Mouse (Mus musculus) C2C12 (cell line): ENCODE results near the gene Smarca1. TPM values are rescaled to one million over a fixed set of nuclear protein-coding genes. Genes with fewer than 3 reads are reported as not detected.

Experiments
- H3K27me3 ChIP-seq: one replicate; pipeline ENCODE4 v1.6.1; 2011; ENCODE audit not compliant: control insufficient read depth, insufficient read depth, insufficient read length
- H3K36me3 ChIP-seq: one replicate; pipeline ENCODE4 v1.6.1; 2011; ENCODE audit not compliant: control insufficient read depth, insufficient read depth
- H3K4me3 ChIP-seq: one replicate; pipeline ENCODE4 v1.5.1; 2011; ENCODE audit warnings: mild to moderate bottlenecking, control low read depth; ENCODE audit not compliant: poor library complexity, insufficient read depth, severe bottlenecking
- H3K79me2 ChIP-seq: one replicate; pipeline ENCODE4 v1.6.1; 2011; ENCODE audit not compliant: control insufficient read depth, insufficient read depth
- H3K79me3 ChIP-seq: one replicate; pipeline ENCODE4 v1.6.1; 2011; ENCODE audit warnings: low read depth, control low read depth
- H3ac ChIP-seq: one replicate; pipeline ENCODE3; 2011; ENCODE audit warnings: low read depth; ENCODE audit not compliant: control insufficient read depth, insufficient read length
- CEBPB ChIP-seq: IDR thresholded peaks from one replicate; pipeline ENCODE4 v1.6.1; 2011; ENCODE audit warnings: low read depth, mild to moderate bottlenecking, control low read depth, moderate library complexity
- CTCF ChIP-seq: IDR thresholded peaks from one replicate; pipeline ENCODE4 v1.5.1; 2011; ENCODE audit not compliant: control insufficient read depth, insufficient read depth, insufficient read length
- FOSL1 ChIP-seq: IDR thresholded peaks from one replicate; pipeline ENCODE4 v1.8.0; 2011; ENCODE audit warnings: mild to moderate bottlenecking, low read length; ENCODE audit not compliant: poor library complexity, insufficient read depth, severe bottlenecking
- MAX ChIP-seq: IDR thresholded peaks from one replicate; pipeline ENCODE4 v1.6.1; 2011; ENCODE audit warnings: mild to moderate bottlenecking, control low read depth
- MYOD1 ChIP-seq: IDR thresholded peaks from one replicate; pipeline ENCODE4 v1.6.1; 2011; ENCODE audit warnings: low read depth; ENCODE audit not compliant: control insufficient read depth, insufficient read length
- MYOG ChIP-seq: IDR thresholded peaks from one replicate; pipeline ENCODE4 v1.6.1; 2011; ENCODE audit not compliant: control insufficient read depth, insufficient read length; ENCODE audit errors: extremely low read depth
- USF1 ChIP-seq: IDR thresholded peaks from one replicate; pipeline ENCODE4 v1.6.1; 2011; ENCODE audit warnings: low read depth, mild to moderate bottlenecking, control low read depth, moderate library complexity
- polyA plus RNA-seq: library from polyadenylated mRNA; unstranded; fragments of >200 nt; fragmentation: generic; extraction: Trizol; gene quantifications from one replicate; pipeline ENCODE4 v1.2.1, GENCODE M21; 2012; ENCODE audit warnings: missing spikeins

Gene Smarca1
- polyA plus RNA-seq, 1 experiment = 0.01 TPM

DNA sequence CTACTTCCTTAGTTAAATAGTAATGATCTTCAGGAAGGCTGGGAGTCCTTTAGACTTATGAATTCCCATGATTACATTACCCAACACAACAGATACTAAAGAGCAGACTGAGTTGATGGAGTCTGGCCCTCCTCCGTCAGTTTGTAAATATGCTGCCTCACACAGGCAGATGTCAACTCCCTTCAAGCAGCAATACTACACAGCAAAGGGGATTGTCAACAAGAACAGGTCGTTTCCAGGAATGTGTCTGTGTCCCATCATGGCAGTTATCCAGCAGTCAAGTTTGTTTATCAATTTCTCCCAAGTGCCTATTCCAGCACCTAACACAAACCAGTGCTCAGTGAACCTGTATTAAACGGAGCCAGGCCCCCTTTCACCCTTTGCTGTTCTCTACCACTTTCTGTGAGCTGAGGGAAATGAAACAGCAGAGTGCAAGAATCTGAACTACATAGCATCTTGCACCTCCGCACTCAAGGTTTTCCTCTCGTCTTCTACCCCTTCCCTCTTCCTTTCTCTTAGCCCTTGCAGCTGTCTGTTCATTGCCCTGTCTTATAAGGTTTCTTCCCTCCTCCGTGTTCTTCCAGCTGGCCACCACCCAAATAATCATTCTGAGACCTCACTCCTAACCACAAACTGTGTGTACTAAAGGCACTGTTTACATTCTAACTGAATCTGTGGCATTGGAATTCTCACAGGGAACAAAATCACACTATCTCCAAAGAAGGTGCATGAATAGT, 57.5 kb downstream of the Smarca1 start:
- Histone ChIP-seq H3K27me3 (no peaks in the 10 kb centered on the region), H3K79me2 (no peaks in the 10 kb centered on the region), H3K79me3 (no peaks in the 10 kb centered on the region), H3ac (no peak overlapping the region), H3K36me3 (no peaks in the 10 kb centered on the region), H3K4me3 (no peak overlapping the region)
- TF ChIP-seq FOSL1 = no peak
- TF ChIP-seq CTCF = no peak
- no peak for TF ChIP-seq USF1
- TF ChIP-seq MYOG = no peak
- TF ChIP-seq MAX = no peak
- TF ChIP-seq CEBPB = no peak
- TF ChIP-seq MYOD1 = no peak

GRCm38 (mm10) chrX:47833431-47833830, 59.3 kb downstream of the Smarca1 start:
- Histone ChIP-seq H3K36me3 (no peaks in the 10 kb centered on the region), H3K79me2 (no peaks in the 10 kb centered on the region), H3K79me3 (no peaks in the 10 kb centered on the region), H3ac (no peak overlapping the region), H3K4me3 (no peak overlapping the region), H3K27me3 (no peaks in the 10 kb centered on the region)
- no peak for TF ChIP-seq MYOD1
- TF ChIP-seq CEBPB = no peak
- no peak for TF ChIP-seq USF1
- no peak for TF ChIP-seq MYOG
- no peak for TF ChIP-seq MAX
- TF ChIP-seq CTCF = no peak
- TF ChIP-seq FOSL1 = no peak

GRCm38 (mm10) chrX:47820566-47820965, 72.2 kb downstream of the Smarca1 start:
- TF ChIP-seq MYOD1 (no peak), CTCF (no peak), MAX (no peak), MYOG (no peak)
- Histone ChIP-seq H3ac (no peak overlapping the region), H3K36me3 (no peaks in the 10 kb centered on the region), H3K27me3 (no peaks in the 10 kb centered on the region), H3K4me3 (no peak overlapping the region), H3K79me2 (no peaks in the 10 kb centered on the region), H3K79me3 (no peaks in the 10 kb centered on the region)

DNA sequence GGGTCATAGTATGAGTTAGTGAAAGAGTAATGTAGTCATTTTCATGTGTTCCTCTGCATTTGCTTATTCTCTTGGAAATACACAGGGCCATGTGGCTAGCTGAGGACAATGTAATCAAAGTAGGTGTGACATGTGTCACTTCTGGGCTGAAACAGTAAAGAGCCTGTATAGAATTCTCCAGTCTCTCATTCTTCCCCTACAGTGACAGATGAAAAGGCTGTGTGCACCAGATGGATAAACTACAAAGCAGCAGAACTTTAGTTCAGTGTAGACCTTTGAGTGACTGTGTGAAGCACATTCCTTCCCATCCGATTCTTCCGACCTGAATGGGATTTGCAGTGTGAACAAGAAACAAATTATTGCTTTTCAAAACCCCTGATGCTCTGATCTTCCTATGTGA, 84.1 kb downstream of the Smarca1 start:
- Histone ChIP-seq H3K27me3 (no peaks in the 10 kb centered on the region), H3K79me3 (no peaks in the 10 kb centered on the region), H3K4me3 (no peak overlapping the region), H3K36me3 (no peaks in the 10 kb centered on the region), H3K79me2 (no peaks in the 10 kb centered on the region), H3ac (no peak overlapping the region)
- TF ChIP-seq MYOD1 (no peak), CTCF (no peak), MAX (no peak), FOSL1 (no peak), MYOG (no peak), USF1 (no peak), CEBPB (no peak)

DNA sequence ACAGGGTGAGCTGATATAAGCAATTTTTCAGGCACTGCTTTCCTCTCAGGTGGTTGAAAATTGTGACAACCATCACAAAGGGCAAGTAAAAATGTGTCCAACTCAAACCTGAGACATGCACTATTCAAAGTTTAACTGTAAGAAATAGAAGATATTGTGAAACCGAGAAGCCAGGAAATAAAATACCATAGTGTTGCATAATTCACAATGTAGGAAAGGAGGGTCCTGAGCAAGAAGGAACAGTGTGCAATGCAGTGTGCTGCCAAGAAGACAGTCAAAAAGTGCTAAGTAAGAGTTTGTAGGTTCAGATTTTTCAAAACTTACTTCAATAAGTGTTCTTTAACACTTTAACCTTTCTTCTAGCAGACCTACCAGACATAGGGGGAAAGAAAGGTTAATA, 128.3 kb downstream of the Smarca1 start:
- Histone ChIP-seq H3K27me3 (no peaks in the 10 kb centered on the region), H3K36me3 (no peaks in the 10 kb centered on the region), H3K4me3 (no peak overlapping the region), H3K79me2 (no peaks in the 10 kb centered on the region), H3ac (no peak overlapping the region), H3K79me3 (no peaks in the 10 kb centered on the region)
- TF ChIP-seq CTCF = no peak
- TF ChIP-seq CEBPB = no peak
- TF ChIP-seq MAX = no peak
- no peak for TF ChIP-seq MYOG
- TF ChIP-seq MYOD1 = no peak
- no peak for TF ChIP-seq USF1
- TF ChIP-seq FOSL1 = no peak

GRCm38 (mm10) chrX:47760212-47760611, 132.6 kb downstream of the Smarca1 start:
- Histone ChIP-seq H3K79me3 (no peaks in the 10 kb centered on the region), H3ac (no peak overlapping the region), H3K79me2 (no peaks in the 10 kb centered on the region), H3K36me3 (no peaks in the 10 kb centered on the region), H3K4me3 (no peak overlapping the region), H3K27me3 (no peaks in the 10 kb centered on the region)
- TF ChIP-seq USF1 (peak; percentile 57), FOSL1 (peak; percentile 8), MYOG (no peak), MAX (no peak), MYOD1 (no peak)

Other genes starting within 250 kb of the Smarca1 start
- gene Ocrl, start 19.4 kb upstream of the Smarca1 start, polyA plus RNA-seq = 4.8 TPM
- 6.5 TPM for gene Apln, start 141.9 kb upstream of the Smarca1 start, polyA plus RNA-seq
- 0.11 TPM for gene Xpnpep2, start 215.8 kb upstream of the Smarca1 start, polyA plus RNA-seq